Mouse (Mus musculus) liver, adult 2 months (tissue): ENCODE measurements at regions not wholly inside any gene's neighbourhood (a gene's known extent, or its start where the extent isn't known, plus 50 kb on each side); places are given as distances from the start of the nearest gene placed in this dataset.
A peak's percentile ranks its signal among the peaks of the same experiment; 100 is the strongest.

Experiments
- DNase-seq: peaks from one replicate; pipeline ENCODE4 v3.0.0-alpha.2; 2011; ENCODE audit warnings: low read depth, low spot score; ENCODE audit errors: extremely low read depth
- H3K27ac ChIP-seq: fragments of 200-500 bp; replicated peaks from 2 replicates; pipeline ENCODE4 v1.5.1; 2012; ENCODE audit warnings: low read depth, mild to moderate bottlenecking, control low read depth, inconsistent platforms, low read length; ENCODE audit not compliant: insufficient read depth
- H3K27me3 ChIP-seq: fragments of 200-500 bp; 2 replicates; pipeline ENCODE4 v1.6.1; 2012; ENCODE audit warnings: mild to moderate bottlenecking, moderate library complexity, low read length, inconsistent platforms; ENCODE audit not compliant: control insufficient read depth, insufficient read depth
- H3K36me3 ChIP-seq: fragments of 200-500 bp; 2 replicates; pipeline ENCODE4 v1.6.1; 2012; ENCODE audit warnings: low read length, inconsistent platforms; ENCODE audit not compliant: control insufficient read depth, insufficient read depth
- H3K4me1 ChIP-seq: fragments of 200-500 bp; 2 replicates; pipeline ENCODE4 v1.6.1; 2011; ENCODE audit warnings: low read length; ENCODE audit not compliant: control insufficient read depth, insufficient read depth
- H3K4me3 ChIP-seq: fragments of 200-500 bp; 2 replicates; pipeline ENCODE4 v1.5.1; 2011; ENCODE audit warnings: low read depth, mild to moderate bottlenecking, control low read depth, low read length, moderate library complexity; ENCODE audit not compliant: insufficient read depth
- H3K79me2 ChIP-seq: fragments of 200-500 bp; 2 replicates; pipeline ENCODE4 v1.6.1; 2012; ENCODE audit warnings: inconsistent platforms, mild to moderate bottlenecking, low read length, moderate library complexity; ENCODE audit not compliant: control insufficient read depth, insufficient read depth
- H3K9ac ChIP-seq: fragments of 200-500 bp; 2 replicates; pipeline ENCODE4 v1.6.1; 2012; ENCODE audit warnings: low read depth, mild to moderate bottlenecking, control low read depth, inconsistent platforms, low read length
- CTCF ChIP-seq: fragments of 200-500 bp; IDR thresholded peaks from 2 replicates; pipeline ENCODE4 v1.5.1; 2011; ENCODE audit warnings: low read depth, low read length, control low read depth
- POLR2A ChIP-seq: fragments of 200-500 bp; IDR thresholded peaks from 2 replicates; pipeline ENCODE4 v1.6.1; 2011; ENCODE audit warnings: low read length, control low read depth; ENCODE audit not compliant: insufficient read depth; ENCODE audit errors: extremely low read depth
- WGBS: fragments of 180-500 bp; shearing (Covaris S2); methylation state at CpG from one replicate; pipeline ENCODE4 v1.1.7; 2018; 5-methylcytosine and 5-hydroxymethylcytosine counted together

DNA sequence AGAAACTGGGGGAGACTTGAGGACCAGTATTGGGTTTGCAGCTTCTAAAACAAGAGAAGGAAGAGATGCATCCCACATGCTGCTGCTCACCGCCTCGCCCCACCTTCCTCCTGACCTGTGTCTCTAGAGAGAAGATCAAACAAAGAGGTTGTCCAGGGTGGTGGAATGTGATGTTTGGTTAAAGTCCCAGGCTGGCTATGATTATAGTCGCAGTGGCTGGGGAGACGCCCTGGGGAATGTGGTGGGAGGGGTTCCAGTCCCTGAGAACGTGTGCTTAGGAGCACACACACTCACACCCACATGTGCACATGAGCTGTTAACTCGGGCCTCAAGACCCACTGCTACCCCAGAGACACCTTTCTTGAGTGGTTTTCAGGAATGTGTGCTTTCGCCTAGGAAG lies 74.0 kb downstream of the Skor1 start:
- WGBS = 40% methylated on average over 7 of the region's 7 CpGs
- no peak for DNase-seq
- Histone ChIP-seq H3K9ac (no peak overlapping the region), H3K36me3 (no peaks in the 10 kb centered on the region), H3K27me3 (no peaks in the 10 kb centered on the region), H3K4me1 (no peaks in the 10 kb centered on the region), H3K79me2 (no peaks in the 10 kb centered on the region), H3K4me3 (no peak overlapping the region), H3K27ac (no peak overlapping the region)
- TF ChIP-seq POLR2A (no peak), CTCF (no peak)

DNA sequence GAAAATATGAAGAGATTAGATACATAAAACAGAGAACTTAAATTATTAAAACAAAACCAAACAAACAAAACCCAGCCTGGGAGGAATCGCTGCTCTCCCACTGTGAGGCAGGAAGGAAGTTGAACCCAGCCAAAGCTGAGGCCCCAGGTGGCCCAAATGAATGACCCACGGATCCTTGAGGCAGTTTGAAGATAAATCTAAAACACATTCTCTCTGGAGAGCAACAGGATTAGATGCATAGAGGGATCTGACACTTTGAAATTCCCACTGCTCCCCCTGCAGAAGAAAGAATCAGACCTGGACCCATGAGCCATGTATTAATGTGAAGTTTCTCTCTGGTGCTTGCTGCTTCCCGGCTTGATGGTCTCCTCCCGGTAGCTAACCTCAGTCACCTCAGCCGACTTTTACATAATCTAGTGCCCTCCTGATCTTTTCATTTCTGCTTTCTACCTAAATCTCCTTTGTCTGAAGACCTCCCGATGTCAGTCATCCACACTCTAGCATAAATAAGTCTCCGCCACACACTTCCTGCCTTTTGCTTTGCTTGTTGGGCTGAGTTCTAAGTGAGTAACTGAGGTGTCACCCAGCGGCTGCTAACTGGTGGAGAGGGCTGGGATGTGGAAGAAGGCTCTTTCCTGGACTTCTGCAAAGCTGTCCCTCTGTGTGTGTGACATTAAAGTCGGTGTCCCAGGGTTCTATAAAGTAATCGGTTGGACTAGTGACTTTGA lies 74.6 kb downstream of the Skor1 start:
- no peaks in the 10 kb centered on the region for H3K36me3 ChIP-seq
- no peaks in the 10 kb centered on the region for H3K4me1 ChIP-seq
- no peak for DNase-seq
- H3K9ac ChIP-seq = no peak overlapping the region
- H3K4me3 ChIP-seq = no peak overlapping the region
- H3K27ac ChIP-seq = no peak overlapping the region
- no peaks in the 10 kb centered on the region for H3K79me2 ChIP-seq
- no peaks in the 10 kb centered on the region for H3K27me3 ChIP-seq
- TF ChIP-seq CTCF (no peak), POLR2A (no peak)
- WGBS = 49% methylated on average over 10 of the region's 10 CpGs

DNA sequence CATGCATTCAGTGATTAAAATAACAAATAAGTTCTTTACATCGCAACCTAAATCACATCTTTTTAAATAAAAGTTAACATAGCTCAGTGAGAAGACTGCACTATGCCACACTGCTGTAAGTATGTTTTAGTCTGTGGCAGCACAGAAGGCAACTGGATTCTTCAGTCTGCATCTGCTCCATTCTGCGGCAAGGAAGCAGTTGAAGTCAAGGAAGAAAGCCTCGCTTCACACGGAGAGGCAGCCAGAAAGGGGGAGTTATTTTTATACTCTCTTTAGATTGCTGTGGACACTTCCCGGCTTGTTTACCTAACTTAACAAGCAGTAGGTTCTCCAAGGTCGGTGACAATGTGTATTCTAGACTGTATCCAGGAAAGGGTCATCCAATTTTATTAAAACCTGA lies 77.7 kb downstream of the Skor1 start:
- DNase-seq = no peak
- Histone ChIP-seq H3K36me3 (no peaks in the 10 kb centered on the region), H3K27ac (no peak overlapping the region), H3K27me3 (no peaks in the 10 kb centered on the region), H3K79me2 (no peaks in the 10 kb centered on the region), H3K4me1 (no peaks in the 10 kb centered on the region), H3K4me3 (no peak overlapping the region), H3K9ac (no peak overlapping the region)
- 53% methylated on average over 6 of the region's 6 CpGs for WGBS
- TF ChIP-seq POLR2A = no peak
- TF ChIP-seq CTCF = no peak

DNA sequence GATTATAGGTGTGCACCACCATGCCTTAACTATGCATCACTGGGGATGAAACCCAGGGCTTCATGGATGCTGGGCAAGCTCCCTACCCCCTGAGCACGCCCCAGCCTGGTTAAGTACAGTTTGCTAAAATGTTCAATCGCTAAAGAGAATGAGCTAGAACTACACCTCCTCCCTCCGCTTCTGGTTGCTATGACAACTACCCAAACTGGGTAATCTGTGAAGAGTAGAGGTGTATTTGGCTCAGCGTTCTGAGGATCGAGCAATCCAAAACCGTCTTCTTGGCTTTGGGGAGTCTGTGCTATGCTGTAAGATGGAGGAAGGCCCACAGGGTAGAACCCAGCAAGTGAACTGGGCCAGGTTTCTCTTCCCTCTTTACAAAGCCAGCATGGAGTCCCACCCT lies 78.8 kb downstream of the Skor1 start:
- WGBS = 89% methylated on average over 6 of the region's 6 CpGs
- TF ChIP-seq POLR2A = no peak
- no peak for TF ChIP-seq CTCF
- H3K4me3 ChIP-seq = no peak overlapping the region
- DNase-seq = no peak
- H3K4me1 ChIP-seq = no peaks in the 10 kb centered on the region
- no peaks in the 10 kb centered on the region for H3K36me3 ChIP-seq
- no peaks in the 10 kb centered on the region for H3K27me3 ChIP-seq
- H3K27ac ChIP-seq = no peak overlapping the region
- H3K9ac ChIP-seq = no peak overlapping the region
- no peaks in the 10 kb centered on the region for H3K79me2 ChIP-seq

DNA sequence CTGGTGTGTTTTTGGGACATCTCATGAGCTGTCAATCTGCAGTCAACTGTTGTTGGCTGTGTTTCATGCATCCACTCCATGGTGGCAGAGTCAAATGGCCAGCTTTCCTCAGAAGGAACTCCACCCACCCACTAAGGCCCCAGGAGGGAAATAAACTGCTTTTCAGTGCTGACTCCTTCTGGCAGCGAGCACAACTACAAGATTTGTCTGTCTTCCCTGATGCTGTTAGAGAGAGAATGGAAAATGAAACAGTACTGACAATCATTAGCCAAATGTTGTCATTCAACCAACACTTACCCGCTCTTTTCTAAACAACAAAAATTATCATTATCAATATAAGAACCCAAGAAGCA lies 79.3 kb upstream of the Pias1 start:
- Histone ChIP-seq H3K27me3 (no peaks in the 10 kb centered on the region), H3K27ac (no peak overlapping the region), H3K79me2 (no peaks in the 10 kb centered on the region), H3K36me3 (no peaks in the 10 kb centered on the region), H3K4me1 (peaks cover 7% of the 10 kb centered on the region), H3K9ac (no peak overlapping the region), H3K4me3 (no peak overlapping the region)
- 64% methylated on average over 2 of the region's 2 CpGs for WGBS
- TF ChIP-seq POLR2A (no peak), CTCF (peak; percentile 13; the same call in 1 of the 2 replicates)
- no peak for DNase-seq

DNA sequence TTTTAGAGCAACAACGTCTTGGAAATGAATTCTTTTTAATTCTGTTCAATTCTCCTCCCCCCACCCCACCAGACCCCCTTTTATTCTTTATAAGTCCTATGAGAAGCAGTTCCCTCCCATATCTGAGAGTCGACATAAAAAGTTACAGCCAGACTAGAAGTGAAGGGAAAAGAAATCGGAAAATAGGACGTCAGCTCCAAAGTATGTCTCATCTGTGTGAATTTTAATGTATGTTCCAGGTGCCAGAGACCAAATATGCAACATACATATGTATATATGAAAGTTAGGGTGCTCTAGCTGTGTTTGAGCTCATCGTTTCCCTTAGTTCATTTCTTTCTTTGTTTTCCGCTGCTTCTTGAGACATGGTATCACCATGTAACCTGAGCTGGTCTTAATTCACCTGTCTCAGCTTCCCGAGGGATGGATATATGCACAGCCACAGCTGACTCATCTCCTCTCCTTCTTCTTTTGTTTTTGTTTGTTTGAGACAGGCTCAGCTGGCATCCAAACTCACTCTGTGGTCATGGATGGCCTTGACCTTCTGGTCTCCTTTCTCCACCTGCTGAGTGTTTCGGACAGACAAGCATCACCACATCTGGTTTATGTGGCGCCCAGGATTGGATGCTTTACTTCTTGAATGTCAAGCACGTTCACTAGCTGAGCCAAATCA lies 78.8 kb upstream of the Pias1 start:
- H3K9ac ChIP-seq = no peak overlapping the region
- H3K27me3 ChIP-seq = no peaks in the 10 kb centered on the region
- DNase-seq = no peak
- WGBS = 81% methylated on average over 10 of the region's 10 CpGs
- no peak for TF ChIP-seq POLR2A
- no peak for TF ChIP-seq CTCF
- no peak overlapping the region for H3K27ac ChIP-seq
- no peaks in the 10 kb centered on the region for H3K79me2 ChIP-seq
- H3K4me1 ChIP-seq = peaks cover 7% of the 10 kb centered on the region
- H3K36me3 ChIP-seq = no peaks in the 10 kb centered on the region
- H3K4me3 ChIP-seq = no peak overlapping the region
